30 mouse cellular contexts compared by ENCODE assay signal in genomic region chr17:26111024-26111423, GRCm38 (mm10). TPM values are rescaled to one million over a fixed set of nuclear protein-coding genes. Genes with fewer than 3 reads are reported as not detected.
A peak's percentile ranks its signal among the peaks of the same experiment; 100 is the strongest.
DNase-seq lines count a peak whose midpoint lies in the region; ATAC-seq lines count a peak whose summit lies in the region.
"Had no signal": no experiment of that assay in that cellular context is flagged by ENCODE, and none has a peak within 500 bp of the region (broad histone marks: within the 10 kb centered on the region; RNA-seq: fewer than 3 reads in every experiment).

No protein-coding gene starts in this region.

- H3K4me2 ChIP-seq in midbrain, embryonic 16.5 days (ENCODE audit: low read length): no peak overlapping the region
- no peak overlapping the region; the same call in 1 of the 2 replicates for H3K4me2 ChIP-seq in limb, embryonic 12.5 days
- H3K4me2 ChIP-seq: hindbrain, embryonic 12.5 days; liver, embryonic 11.5 days; midbrain, embryonic 12.5 days; neural tube, embryonic 13.5 days had no signal

- H3K4me3 ChIP-seq in midbrain, embryonic 10.5 days: 0 out of 2 replicates have a peak overlapping the region, but pooled peaks have one; percentile 0
- H3K4me3 ChIP-seq in midbrain, embryonic 16.5 days (ENCODE audit: low read depth, low read length): no peak overlapping the region
- H3K4me3 ChIP-seq in limb, embryonic 12.5 days (replicated peaks): no peak overlapping the region
- H3K4me3 ChIP-seq: hindbrain, embryonic 12.5 days; layer of hippocampus, adult 2 months; left cerebral cortex, adult 2 months; midbrain, embryonic 12.5 days; neural tube, embryonic 13.5 days had no signal

- no peak overlapping the region for H3K9ac ChIP-seq in midbrain, embryonic 16.5 days (ENCODE audit: low read depth, low read length)
- no peak overlapping the region for H3K9ac ChIP-seq in limb, embryonic 12.5 days (replicated peaks)
- H3K9ac ChIP-seq: hindbrain, embryonic 12.5 days; liver, postnatal 0 days; midbrain, embryonic 12.5 days; neural tube, embryonic 13.5 days had no signal

- WGBS in midbrain, embryonic 10.5 days: 0% methylated on average over 4 of the region's 4 CpGs
- 7% methylated on average over 4 of the region's 4 CpGs for WGBS in midbrain, embryonic 16.5 days
- WGBS in limb, embryonic 12.5 days: 3% methylated on average over 4 of the region's 4 CpGs

- peak overlapping the region; percentile 69 for H3K27ac ChIP-seq in midbrain, embryonic 10.5 days (replicated peaks)
- no peak overlapping the region for H3K27ac ChIP-seq in midbrain, embryonic 16.5 days (ENCODE audit: low read length)
- H3K27ac ChIP-seq in limb, embryonic 12.5 days: no peak overlapping the region
- H3K27ac ChIP-seq: layer of hippocampus, adult 2 months; left cerebral cortex, adult 2 months; midbrain, embryonic 12.5 days; neural tube, embryonic 13.5 days; stomach, postnatal 0 days had no signal

- peak; percentile 14 for DNase-seq in embryo, embryonic 11 days
- DNase-seq in embryo, embryonic 9.5 days (ENCODE audit: extremely low spot score): no peak
- DNase-seq in midbrain, embryonic 10.5 days (ENCODE audit: low spot score): no peak
- peak; percentile 87 for DNase-seq in ZHBTc4 (ENCODE audit: low read depth, low spot score)
- DNase-seq in kidney, postnatal 14 days: no peak
- DNase-seq in kidney, postnatal 25 days: no peak
- DNase-seq: adrenal gland, postnatal 10 days; cerebellum, adult 11 months; cerebellum, adult 9-10 months; cerebellum, postnatal 36 days; gastrocnemius, postnatal 10 days; heart, postnatal 14 days; kidney, adult 9 months; kidney, postnatal 10 days; left cerebral cortex, postnatal 4 days; liver, postnatal 0 days; lung, postnatal 36 days; right cerebral cortex, postnatal 4 days; thymus, adult 2 months; thymus, postnatal 36 days had no signal

- no peaks in the 10 kb centered on the region for H3K9me3 ChIP-seq in midbrain, embryonic 10.5 days (replicated peaks)
- no peaks in the 10 kb centered on the region for H3K9me3 ChIP-seq in midbrain, embryonic 16.5 days (replicated peaks; ENCODE audit: control insufficient read depth, low read length, poor library complexity, severe bottlenecking)
- no peaks in the 10 kb centered on the region for H3K9me3 ChIP-seq in limb, embryonic 12.5 days
- H3K9me3 ChIP-seq: hindbrain, embryonic 12.5 days; midbrain, embryonic 12.5 days; neural tube, embryonic 13.5 days had no signal

- no peak for ATAC-seq in midbrain, embryonic 16.5 days
- ATAC-seq in limb, embryonic 12.5 days (ENCODE audit: insufficient number of reproducible peaks, insufficient read depth, low FRiP score, low TSS enrichment, low read depth): 0 out of 2 replicates have a peak, but pooled peaks have one; percentile 28
- ATAC-seq: intestine, postnatal 0 days; liver, postnatal 0 days had no signal

- H3K36me3 ChIP-seq in midbrain, embryonic 10.5 days: no peaks in the 10 kb centered on the region
- no peaks in the 10 kb centered on the region for H3K36me3 ChIP-seq in midbrain, embryonic 16.5 days (ENCODE audit: control insufficient read depth, insufficient read depth, low read length)
- no peaks in the 10 kb centered on the region for H3K36me3 ChIP-seq in limb, embryonic 12.5 days
- H3K36me3 ChIP-seq: hindbrain, embryonic 12.5 days; midbrain, embryonic 12.5 days; neural tube, embryonic 13.5 days had no signal

- H3K4me1 ChIP-seq in midbrain, embryonic 10.5 days: peaks cover 32% of the 10 kb centered on the region
- H3K4me1 ChIP-seq in midbrain, embryonic 16.5 days (ENCODE audit: control insufficient read depth, insufficient read depth, low read length): peaks cover 3% of the 10 kb centered on the region
- peaks cover 17% of the 10 kb centered on the region for H3K4me1 ChIP-seq in limb, embryonic 12.5 days (replicated peaks)

- H3K27me3 ChIP-seq in midbrain, embryonic 10.5 days (ENCODE audit: low read depth, poor library complexity, severe bottlenecking): peaks cover 64% of the 10 kb centered on the region
- peaks cover 23% of the 10 kb centered on the region for H3K27me3 ChIP-seq in midbrain, embryonic 16.5 days (ENCODE audit: control insufficient read depth, insufficient read depth, low read depth, low read length)
- peaks cover 61% of the 10 kb centered on the region for H3K27me3 ChIP-seq in limb, embryonic 12.5 days

RNA-seq across cellular contexts. Expression of gene Tmem8, which starts 2.1 kb away (rescaled TPM):
- 1.6 and 2.0 TPM in 2 replicates for polyA plus RNA-seq in midbrain, embryonic 10.5 days (2016; fragmentation: Nextera tagmentation; extraction: Ambion mirVana)
- 3.8 and 3.9 TPM in 2 replicates for polyA plus RNA-seq in midbrain, embryonic 16.5 days (2015; fragmentation: Nextera tagmentation; extraction: Ambion mirVana)
- 0.55 and 0.87 TPM in 2 replicates for polyA plus RNA-seq in limb, embryonic 12.5 days (2016; fragmentation: Nextera tagmentation; extraction: Ambion mirVana)

RNA-seq across cellular contexts. Expression of gene Mrpl28, which starts 12.3 kb away (rescaled TPM):
- polyA plus RNA-seq in midbrain, embryonic 10.5 days (2016; fragmentation: Nextera tagmentation; extraction: Ambion mirVana): 301 and 332 TPM in 2 replicates
- 161 and 172 TPM in 2 replicates for polyA plus RNA-seq in midbrain, embryonic 16.5 days (2015; fragmentation: Nextera tagmentation; extraction: Ambion mirVana)
- polyA plus RNA-seq in limb, embryonic 12.5 days (2016; fragmentation: Nextera tagmentation; extraction: Ambion mirVana): 203 and 218 TPM in 2 replicates

RNA-seq across cellular contexts. Expression of gene Nme4, which starts 15.6 kb away (rescaled TPM):
- 87.4 and 106 TPM in 2 replicates for polyA plus RNA-seq in midbrain, embryonic 10.5 days (2016; fragmentation: Nextera tagmentation; extraction: Ambion mirVana)
- polyA plus RNA-seq in midbrain, embryonic 16.5 days (2015; fragmentation: Nextera tagmentation; extraction: Ambion mirVana): 16.8 and 18.3 TPM in 2 replicates
- 124 and 132 TPM in 2 replicates for polyA plus RNA-seq in limb, embryonic 12.5 days (2016; fragmentation: Nextera tagmentation; extraction: Ambion mirVana)

RNA-seq across cellular contexts. Expression of gene Decr2, which starts 20.9 kb away (rescaled TPM):
- polyA plus RNA-seq in midbrain, embryonic 10.5 days (2016; fragmentation: Nextera tagmentation; extraction: Ambion mirVana): 27.8 and 28.2 TPM in 2 replicates
- 38.2 and 41.3 TPM in 2 replicates for polyA plus RNA-seq in midbrain, embryonic 16.5 days (2015; fragmentation: Nextera tagmentation; extraction: Ambion mirVana)
- 29.4 and 31.7 TPM in 2 replicates for polyA plus RNA-seq in limb, embryonic 12.5 days (2016; fragmentation: Nextera tagmentation; extraction: Ambion mirVana)

RNA-seq across cellular contexts. Expression of gene Axin1, which starts 27.5 kb away (rescaled TPM):
- polyA plus RNA-seq in midbrain, embryonic 10.5 days (2016; fragmentation: Nextera tagmentation; extraction: Ambion mirVana): 9.9 and 10.0 TPM in 2 replicates
- polyA plus RNA-seq in midbrain, embryonic 16.5 days (2015; fragmentation: Nextera tagmentation; extraction: Ambion mirVana): 19.1 and 20.6 TPM in 2 replicates
- 12.5 and 28.3 TPM in 2 replicates for polyA plus RNA-seq in limb, embryonic 12.5 days (2016; fragmentation: Nextera tagmentation; extraction: Ambion mirVana)

Comparison
In these comparisons a context has a peak if more than half of its experiments do, and no peak if none do; other contexts are left out.
1. DNase-seq: peak in embryo, embryonic 11 days (single experiment) and ZHBTc4 (single experiment); none in embryo, embryonic 9.5 days (single experiment), midbrain, embryonic 10.5 days (single experiment), kidney, postnatal 14 days (single experiment) and kidney, postnatal 25 days (0 of 2).